Mouse (Mus musculus): ENCODE measurements around the gene Psme4.

GRCm38 (mm10) chr11:30781612-30782011 is 10.1 kb downstream of the Psme4 start:
- TF ChIP-seq CTCF (IDR thresholded peaks at IDR 0.05; ENCODE audit: extremely low read depth, insufficient read length, insufficient replicate concordance, low read depth, low read length) (no peak), POLR2A (IDR thresholded peaks at IDR 0.05; ENCODE audit: low read depth, low read length) (no peak)

Data from small intestine, adult 2 months (tissue).